Mouse (Mus musculus) hindbrain, embryonic 16.5 days (tissue): ENCODE measurements at regions not wholly inside any gene's neighbourhood (a gene's known extent, or its start where the extent isn't known, plus 50 kb on each side); places are given as distances from the start of the nearest gene placed in this dataset.
"Not testable (repeated sequence)": the region's sequence is repeated elsewhere in the genome, so short reads cannot be mapped to it uniquely, and the experiment has no call there.

Experiments used
- ATAC-seq: fragments of 200-750 bp; cut with Nextera tagmentation; 2 replicates; pipeline ENCODE4 v1.8.0; 2017; ENCODE audit warnings: moderate TSS enrichment, moderate library complexity
- H3K27ac ChIP-seq: fragments of 300-500 bp; sonication (generic); 2 replicates; pipeline ENCODE4 v1.5.1; 2014; ENCODE audit warnings: low read depth, mild to moderate bottlenecking, control low read depth, low read length, moderate library complexity
- H3K27me3 ChIP-seq: fragments of 300-500 bp; sonication (generic); replicated peaks from 2 replicates; pipeline ENCODE4 v1.6.1; 2014; ENCODE audit warnings: low read length; ENCODE audit not compliant: control insufficient read depth, insufficient read depth
- H3K36me3 ChIP-seq: fragments of 300-500 bp; sonication (generic); 2 replicates; pipeline ENCODE4 v1.6.1; 2014; ENCODE audit warnings: mild to moderate bottlenecking, low read length, moderate library complexity, mixed read lengths; ENCODE audit not compliant: control insufficient read depth, insufficient read depth
- H3K4me1 ChIP-seq: fragments of 300-500 bp; sonication (generic); 2 replicates; pipeline ENCODE4 v1.6.1; 2014; ENCODE audit warnings: low read depth, low read length; ENCODE audit not compliant: control insufficient read depth, insufficient read depth
- H3K4me2 ChIP-seq: fragments of 300-500 bp; sonication (generic); 2 replicates; pipeline ENCODE4 v1.6.1; 2014; ENCODE audit warnings: mild to moderate bottlenecking, low read length, control low read depth, moderate library complexity
- H3K4me3 ChIP-seq: fragments of 300-500 bp; sonication (generic); 2 replicates; pipeline ENCODE4 v1.5.1; 2014; ENCODE audit warnings: mild to moderate bottlenecking, low read length, control low read depth, moderate library complexity
- H3K9ac ChIP-seq: fragments of 300-500 bp; sonication (generic); 2 replicates; pipeline ENCODE4 v1.6.1; 2014; ENCODE audit warnings: low read depth, mild to moderate bottlenecking, control low read depth, low read length, moderate library complexity
- H3K9me3 ChIP-seq: fragments of 300-500 bp; sonication (generic); 2 replicates; pipeline ENCODE4 v1.6.1; 2014; ENCODE audit warnings: mild to moderate bottlenecking, low read length, moderate library complexity; ENCODE audit not compliant: control insufficient read depth
- WGBS: fragments of 180-500 bp; shearing (Covaris S2); extraction: QIAGEN DNeasy Blood & Tissue Kit; methylation state at CpG from one replicate; pipeline ENCODE4 v1.1.7; 2014; 5-methylcytosine and 5-hydroxymethylcytosine counted together

DNA sequence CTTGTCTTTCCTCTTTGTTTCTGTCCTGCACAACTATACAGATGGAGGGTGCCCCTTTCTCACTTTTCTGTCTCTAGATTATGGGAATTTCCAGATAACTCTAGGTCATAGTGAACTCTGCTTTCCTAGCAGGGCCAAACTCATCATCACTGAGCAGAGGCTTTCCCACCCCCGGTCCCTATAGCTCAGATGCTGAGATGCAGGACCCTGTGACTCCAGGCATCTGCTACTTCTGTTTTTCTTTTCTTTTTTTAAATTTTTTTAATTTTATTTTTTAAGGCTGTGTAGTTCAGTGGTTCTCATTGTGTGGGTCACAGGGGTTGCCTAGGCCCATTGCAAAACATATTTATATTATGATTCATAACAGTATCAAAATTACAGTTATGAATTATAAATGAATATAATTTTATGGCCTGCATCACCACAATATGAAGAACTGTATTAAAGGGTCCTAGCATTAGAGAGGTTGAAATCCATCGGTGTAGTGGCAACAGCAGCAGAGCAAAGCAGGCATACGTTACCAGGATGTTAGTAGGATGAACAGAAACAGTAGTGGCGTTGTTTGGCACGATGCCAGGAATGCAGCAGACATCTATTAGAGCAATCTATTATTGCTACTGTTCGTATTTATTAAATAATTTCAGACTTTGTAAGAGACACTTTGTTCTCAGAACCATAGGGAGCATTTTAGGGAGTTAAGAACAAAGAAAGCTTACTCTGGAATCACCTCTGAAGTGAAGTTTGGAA, 343.8 kb downstream of the Edem1 start:
- Histone ChIP-seq H3K27me3 (no peaks in the 10 kb centered on the region), H3K9ac (no peak overlapping the region), H3K9me3 (no peaks in the 10 kb centered on the region), H3K36me3 (no peaks in the 10 kb centered on the region), H3K4me1 (no peaks in the 10 kb centered on the region), H3K27ac (no peak overlapping the region), H3K4me2 (no peak overlapping the region), H3K4me3 (no peak overlapping the region)
- ATAC-seq: no peak; the same call in 1 of the 2 replicates
- 47% methylated on average over 6 of the region's 6 CpGs for WGBS

DNA sequence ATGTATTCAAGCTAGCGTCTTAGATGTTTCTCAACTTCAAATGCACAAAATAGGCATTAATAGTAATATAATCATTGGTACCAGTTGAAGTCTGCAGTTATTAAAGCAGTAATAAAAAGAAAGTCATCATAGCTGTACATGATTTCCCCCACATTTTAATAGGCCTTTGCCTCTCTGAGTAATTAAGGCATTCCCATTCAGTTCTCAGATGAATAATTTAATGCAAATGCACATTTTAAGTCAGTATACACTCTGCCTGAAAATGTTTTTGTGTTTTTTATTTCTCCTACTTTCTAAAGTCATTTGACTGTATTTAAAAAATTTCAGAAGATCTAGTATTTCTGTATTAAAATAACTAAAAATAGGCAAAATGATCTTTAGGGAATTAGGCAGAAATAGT, 344.6 kb downstream of the Edem1 start:
- no peak overlapping the region for H3K4me2 ChIP-seq
- no peaks in the 10 kb centered on the region for H3K9me3 ChIP-seq
- 68% methylated on average over 1 of the region's 1 CpGs for WGBS
- H3K27ac ChIP-seq: no peak overlapping the region
- H3K9ac ChIP-seq: no peak overlapping the region
- H3K4me3 ChIP-seq: no peak overlapping the region
- H3K27me3 ChIP-seq: no peaks in the 10 kb centered on the region
- no peaks in the 10 kb centered on the region for H3K4me1 ChIP-seq
- ATAC-seq: no peak
- H3K36me3 ChIP-seq: no peaks in the 10 kb centered on the region

DNA sequence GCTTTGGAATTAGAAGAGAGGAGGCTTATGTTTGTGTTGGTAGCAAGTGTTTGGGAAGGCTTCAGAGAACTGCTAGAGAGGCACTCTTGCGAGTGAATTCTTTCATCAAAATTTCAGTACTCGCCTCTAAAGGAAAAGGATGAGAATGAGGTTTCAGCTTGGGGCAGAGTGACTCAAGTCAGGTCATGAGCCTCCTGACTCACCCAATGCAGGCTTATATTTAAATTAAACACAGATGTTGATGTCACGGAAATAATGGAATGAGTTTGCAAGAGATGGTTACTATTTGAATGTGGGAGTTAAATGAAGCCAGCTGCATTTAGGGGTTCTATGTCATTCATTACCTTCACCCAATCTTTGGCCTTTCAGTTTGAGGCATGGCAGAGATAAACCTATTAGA, 348.4 kb downstream of the Edem1 start:
- 79% methylated on average over 3 of the region's 3 CpGs for WGBS

DNA sequence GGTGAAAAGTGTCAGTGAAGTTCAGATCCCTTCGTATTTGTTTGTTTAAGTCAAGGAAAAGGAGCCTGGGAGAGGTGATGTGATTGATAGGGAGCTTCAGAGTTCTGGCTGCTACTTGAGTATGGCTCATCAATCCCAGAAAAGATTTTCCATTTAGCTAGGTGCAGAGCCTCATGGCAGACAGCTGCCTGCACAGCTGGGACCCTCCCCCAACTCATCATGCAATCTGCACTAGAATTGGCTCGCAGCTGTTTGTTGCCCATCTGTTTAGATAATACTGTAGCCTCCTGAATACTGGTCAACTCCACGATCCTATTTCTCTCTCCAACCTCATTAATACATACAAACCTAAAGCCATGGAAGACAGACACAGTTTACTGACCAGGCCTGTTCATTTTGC, 354.4 kb downstream of the Edem1 start:
- no peaks in the 10 kb centered on the region for H3K36me3 ChIP-seq
- WGBS: 39% methylated on average over 3 of the region's 3 CpGs
- H3K4me2 ChIP-seq: no peak overlapping the region
- no peaks in the 10 kb centered on the region for H3K9me3 ChIP-seq
- no peak overlapping the region for H3K4me3 ChIP-seq
- no peak overlapping the region for H3K27ac ChIP-seq
- H3K27me3 ChIP-seq: no peaks in the 10 kb centered on the region
- H3K9ac ChIP-seq: no peak overlapping the region
- ATAC-seq: peak; percentile 56; the same call in 1 of the 2 replicates
- no peaks in the 10 kb centered on the region for H3K4me1 ChIP-seq

More for the DNA sequence above, 348.4 kb downstream of the Edem1 start:
- Histone ChIP-seq H3K4me2 (no peak overlapping the region), H3K9me3 (no peaks in the 10 kb centered on the region), H3K27me3 (no peaks in the 10 kb centered on the region), H3K4me3 (no peak overlapping the region), H3K9ac (no peak overlapping the region), H3K36me3 (no peaks in the 10 kb centered on the region), H3K4me1 (no peaks in the 10 kb centered on the region), H3K27ac (no peak overlapping the region)
- no peak for ATAC-seq

DNA sequence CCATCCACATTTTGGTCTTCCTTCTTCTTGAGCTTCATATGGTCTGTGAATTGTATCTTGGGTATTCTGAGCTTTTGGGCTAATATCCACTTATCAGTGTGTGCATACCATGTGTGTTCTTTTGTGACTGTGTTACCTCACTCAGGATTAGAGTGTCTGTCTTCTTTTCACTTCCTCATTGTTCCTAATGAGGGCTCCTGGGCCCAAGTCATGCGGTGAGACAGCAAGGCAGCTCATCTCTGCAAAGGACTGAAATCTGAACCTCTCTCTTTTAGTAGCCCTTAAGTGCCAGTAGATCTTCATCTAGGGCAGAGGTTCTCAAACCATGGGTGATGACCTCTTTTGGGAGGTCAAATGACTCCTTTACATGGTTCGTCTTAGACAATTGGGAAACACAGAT, 364.6 kb downstream of the Edem1 start:
- not testable (repeated sequence) for H3K4me2 ChIP-seq, H3K27ac ChIP-seq, H3K9me3 ChIP-seq, H3K36me3 ChIP-seq, H3K27me3 ChIP-seq, H3K4me3 ChIP-seq, ATAC-seq, H3K9ac ChIP-seq, H3K4me1 ChIP-seq
- 85% methylated on average over 2 of the region's 2 CpGs for WGBS

DNA sequence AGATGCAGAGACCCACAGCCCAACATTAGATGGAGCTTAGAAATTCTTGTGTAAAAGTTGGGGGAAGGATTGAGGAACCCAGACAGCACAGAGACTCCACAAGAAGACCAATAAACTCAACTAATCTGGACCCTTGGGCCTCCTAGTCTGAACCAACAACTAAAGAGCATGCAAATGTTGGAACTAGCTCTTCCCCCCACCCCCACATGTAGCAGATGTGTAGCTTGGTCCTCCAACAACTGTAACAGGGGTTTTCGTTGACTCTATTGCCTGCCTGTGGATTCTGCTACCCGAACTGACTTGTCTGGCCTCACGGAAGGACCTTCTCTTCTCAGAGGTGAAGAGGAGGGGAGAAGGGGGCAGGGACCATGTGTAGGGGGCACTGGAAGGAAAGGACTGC, 365.2 kb downstream of the Edem1 start:
- 90% methylated on average over 3 of the region's 3 CpGs for WGBS
- Histone ChIP-seq H3K9me3 (no peaks in the 10 kb centered on the region), H3K27me3 (no peaks in the 10 kb centered on the region), H3K4me2 (no peak overlapping the region), H3K4me1 (no peaks in the 10 kb centered on the region), H3K27ac (no peak overlapping the region), H3K36me3 (no peaks in the 10 kb centered on the region), H3K4me3 (no peak overlapping the region), H3K9ac (no peak overlapping the region)
- ATAC-seq: no peak

DNA sequence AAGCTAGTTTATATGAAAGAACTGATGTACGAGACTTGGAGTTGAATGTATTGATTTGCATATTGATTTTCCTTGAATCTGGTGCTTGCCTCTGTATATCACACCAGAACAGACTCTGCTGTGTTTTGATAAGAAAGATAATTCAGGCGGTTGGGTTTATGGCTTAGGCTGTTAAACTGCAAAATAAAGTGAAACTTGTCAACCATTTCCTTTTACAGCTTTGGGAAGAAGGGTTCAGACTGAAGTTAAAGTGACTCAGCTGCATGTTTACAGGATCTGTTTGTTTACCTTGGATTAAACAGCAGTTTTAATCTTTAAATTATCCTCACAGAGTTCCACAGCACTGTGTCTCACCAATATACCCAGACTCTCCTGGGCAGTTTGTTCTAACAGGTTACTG, 381.3 kb downstream of the Edem1 start:
- H3K4me1 ChIP-seq: no peaks in the 10 kb centered on the region
- H3K36me3 ChIP-seq: no peaks in the 10 kb centered on the region
- H3K4me3 ChIP-seq: no peak overlapping the region
- H3K27me3 ChIP-seq: no peaks in the 10 kb centered on the region
- no peak overlapping the region for H3K27ac ChIP-seq
- 74% methylated on average over 2 of the region's 2 CpGs for WGBS
- ATAC-seq: no peak
- no peak overlapping the region for H3K4me2 ChIP-seq
- H3K9ac ChIP-seq: no peak overlapping the region
- H3K9me3 ChIP-seq: no peaks in the 10 kb centered on the region

DNA sequence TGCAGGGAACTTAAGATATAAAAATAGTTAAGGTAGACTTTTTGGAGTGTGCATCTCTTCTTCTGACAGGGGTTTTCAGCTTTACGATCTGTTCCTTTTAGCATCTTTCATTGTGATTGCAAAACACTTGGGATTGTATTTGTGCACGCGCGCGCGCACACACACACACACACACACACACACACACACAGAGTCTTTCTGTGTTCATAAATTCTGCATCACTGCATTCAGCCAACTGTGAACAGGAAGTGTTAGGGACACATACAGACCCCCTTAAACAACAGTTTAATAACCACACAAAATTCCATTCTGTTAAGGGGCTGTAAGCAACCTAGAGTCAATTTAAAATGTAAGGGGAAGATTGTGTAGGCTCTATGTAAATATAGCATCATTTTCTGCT, 401.9 kb downstream of the Edem1 start:
- Histone ChIP-seq H3K4me1 (peaks cover 2% of the 10 kb centered on the region; the same call in 1 of the 2 replicates), H3K36me3 (no peaks in the 10 kb centered on the region), H3K27me3 (no peaks in the 10 kb centered on the region), H3K9ac (no peak overlapping the region), H3K9me3 (no peaks in the 10 kb centered on the region), H3K4me3 (no peak overlapping the region), H3K27ac (no peak overlapping the region), H3K4me2 (no peak overlapping the region)
- ATAC-seq: no peak
- 76% methylated on average over 6 of the region's 6 CpGs for WGBS

DNA sequence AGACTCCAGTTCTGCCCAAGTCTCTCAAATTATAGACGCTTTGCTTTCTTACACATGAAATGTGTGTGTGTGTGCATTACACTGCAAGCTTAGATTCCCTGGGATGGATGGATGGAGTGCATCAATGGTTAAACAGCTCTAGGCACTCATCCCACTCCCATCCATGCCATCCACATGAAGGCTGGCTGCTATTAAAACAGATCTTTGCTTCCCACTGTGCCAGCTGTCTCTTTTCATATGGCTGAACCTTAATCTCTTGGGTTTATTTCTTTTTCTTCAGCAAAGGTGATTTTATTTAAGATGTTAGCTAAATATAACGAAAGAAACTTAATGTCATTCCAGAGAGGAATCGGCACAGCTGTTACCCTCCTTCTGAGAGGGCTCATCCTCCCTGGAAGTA, 405.0 kb downstream of the Edem1 start:
- 74% methylated on average over 3 of the region's 3 CpGs for WGBS
- H3K4me3 ChIP-seq: no peak overlapping the region
- peak; percentile 56; the same call in 1 of the 2 replicates for ATAC-seq
- no peaks in the 10 kb centered on the region for H3K36me3 ChIP-seq
- no peak overlapping the region for H3K27ac ChIP-seq
- no peak overlapping the region for H3K4me2 ChIP-seq
- no peaks in the 10 kb centered on the region for H3K27me3 ChIP-seq
- peaks cover 2% of the 10 kb centered on the region; the same call in 1 of the 2 replicates for H3K4me1 ChIP-seq
- no peaks in the 10 kb centered on the region for H3K9me3 ChIP-seq
- no peak overlapping the region for H3K9ac ChIP-seq
